Mouse (Mus musculus) cerebellum, adult 9-11 months (tissue): ENCODE measurements around the gene Cox14.
"Not testable (repeated sequence)": the region's sequence is repeated elsewhere in the genome, so short reads cannot be mapped to it uniquely, and the experiment has no call there.

ENCODE experiments used
- DNase-seq: peaks from one replicate; pipeline ENCODE4 v3.0.0; 2022

Cox14 gene

DNA sequence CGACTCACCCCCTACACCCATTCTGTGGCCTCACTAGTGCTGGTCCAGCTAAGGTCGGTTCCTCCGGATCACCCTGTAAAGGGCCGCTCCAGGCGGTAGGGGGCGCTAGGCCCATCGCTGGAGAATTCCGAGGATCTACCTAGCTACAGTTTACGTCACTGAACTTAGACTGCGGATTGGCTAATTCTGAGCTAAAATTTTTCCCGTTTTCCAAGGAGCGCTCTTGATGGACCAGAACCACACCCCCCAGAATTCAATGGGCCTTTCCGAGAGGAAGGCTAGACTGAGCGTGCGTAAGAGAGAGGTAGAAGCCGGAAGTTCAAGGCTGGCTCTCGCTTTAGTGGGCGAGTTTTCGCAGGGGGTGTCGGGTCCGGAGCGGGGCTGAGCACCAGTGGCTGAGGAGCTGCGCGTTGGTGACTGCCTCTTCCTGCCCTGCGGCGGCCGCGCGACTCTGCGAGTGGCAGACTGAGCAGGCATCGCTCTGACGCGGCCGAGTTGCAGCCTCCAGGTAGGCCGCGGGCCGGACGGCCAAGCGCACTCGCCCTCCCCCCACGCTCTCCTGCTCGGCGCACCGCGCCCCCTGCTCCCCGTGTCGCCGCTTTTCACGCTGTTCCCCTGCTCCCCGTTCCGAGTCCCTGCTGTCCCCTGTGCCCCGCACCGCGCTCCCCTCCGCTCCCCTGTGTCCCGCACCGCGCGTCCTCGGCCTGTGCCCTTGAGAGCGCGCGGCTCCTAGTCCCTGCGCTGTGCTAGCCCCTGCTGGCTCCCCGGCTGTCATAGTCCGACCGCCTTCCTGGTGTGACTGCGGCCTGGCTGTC is at the start of gene Cox14:
Gene Cox14 (plus strand): TSS at position 278 of the 815 bp plus-strand sequence.
- peak; percentile 99 for DNase-seq

- DNase-seq, result peak; percentile 55
Observed at GRCm38 (mm10) chr15:99677089-99677488, 48.3 kb upstream of the Cox14 start.

DNA sequence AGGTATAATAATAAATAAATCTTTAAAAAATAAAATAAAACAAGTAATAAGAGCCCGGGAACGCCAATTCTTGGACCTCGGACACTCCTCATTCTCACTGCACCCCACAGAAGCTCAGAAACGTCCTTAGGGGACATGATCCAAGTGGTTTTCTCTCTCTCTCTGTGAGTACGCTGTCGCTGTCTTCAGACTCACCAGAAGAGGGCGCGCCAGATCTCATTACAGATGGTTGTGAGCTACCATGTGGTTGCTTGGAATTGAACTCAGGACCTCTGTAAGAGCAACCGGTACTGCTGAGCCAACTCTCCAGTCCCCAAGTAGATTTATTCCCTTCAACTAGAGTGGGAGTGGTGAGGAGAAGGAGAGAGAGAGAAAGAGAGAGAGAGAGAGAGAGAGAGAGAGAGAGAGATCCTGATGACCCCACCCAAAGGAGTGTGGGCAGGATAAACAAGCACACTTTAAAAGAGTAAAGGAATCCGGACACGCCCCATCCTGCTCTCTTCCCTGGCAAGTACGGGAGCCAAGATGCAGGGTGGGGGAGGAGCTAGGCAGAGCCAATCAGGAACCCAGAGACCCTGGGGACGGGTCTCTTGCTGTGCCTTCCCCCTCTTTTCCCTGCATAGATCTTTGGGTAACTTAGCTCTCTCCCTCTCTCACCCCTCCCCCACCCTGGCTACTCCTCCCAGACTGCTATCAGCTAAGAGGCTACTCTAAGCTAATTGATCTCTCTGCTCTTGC is 47.2 kb upstream of the Cox14 start:
- DNase-seq, result peak; percentile 50

- no peak for DNase-seq
Observed at GRCm38 (mm10) chr15:99679008-99679407, 46.4 kb upstream of the Cox14 start.

DNA sequence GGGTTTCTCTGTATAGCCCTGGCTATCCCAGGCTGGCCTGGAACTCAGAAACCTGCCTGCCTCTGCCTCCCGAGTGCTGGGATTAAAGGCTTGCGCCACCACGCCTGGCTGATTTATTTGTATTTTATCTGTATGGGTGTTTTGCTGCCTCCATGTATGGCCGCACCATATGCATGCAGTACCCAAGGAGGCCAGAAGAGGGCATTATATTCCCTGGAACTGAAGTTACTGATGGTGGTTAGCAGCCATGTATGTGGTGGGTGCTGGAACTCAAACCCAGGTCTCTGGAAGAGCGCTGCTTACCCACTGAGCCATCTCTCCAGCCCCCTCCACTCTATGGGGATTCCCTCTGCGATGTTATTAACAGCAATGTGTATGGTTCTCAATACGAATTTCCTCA is 42.5 kb upstream of the Cox14 start:
- no peak for DNase-seq

- no peak for DNase-seq
Observed at GRCm38 (mm10) chr15:99684156-99684555, 41.3 kb upstream of the Cox14 start.

GRCm38 (mm10) chr15:99688712-99689111 is 36.7 kb upstream of the Cox14 start:
- DNase-seq, result peak; percentile 82

GRCm38 (mm10) chr15:99690924-99691323 is 34.5 kb upstream of the Cox14 start:
- no peak for DNase-seq

DNA sequence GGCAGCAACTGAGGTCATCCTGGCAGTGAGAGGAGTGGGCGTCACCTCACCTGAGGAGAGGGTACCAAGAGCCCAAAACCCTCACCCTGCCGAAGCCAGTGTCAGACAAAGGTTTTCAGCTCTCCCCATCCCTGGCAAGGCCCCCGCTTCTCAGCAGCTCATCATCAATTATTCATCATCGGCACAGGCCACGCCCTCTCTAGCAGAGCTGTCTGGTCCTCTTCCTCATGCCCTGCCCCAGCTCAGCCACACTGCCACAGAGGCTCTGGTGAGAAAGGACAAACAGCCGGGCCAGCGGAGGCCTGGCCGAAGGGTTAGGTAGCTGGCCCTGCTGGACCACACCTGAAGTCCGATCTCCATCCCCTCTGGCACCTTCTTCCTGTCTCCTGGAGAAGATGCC is 33.4 kb upstream of the Cox14 start:
- DNase-seq, result no peak

DNA sequence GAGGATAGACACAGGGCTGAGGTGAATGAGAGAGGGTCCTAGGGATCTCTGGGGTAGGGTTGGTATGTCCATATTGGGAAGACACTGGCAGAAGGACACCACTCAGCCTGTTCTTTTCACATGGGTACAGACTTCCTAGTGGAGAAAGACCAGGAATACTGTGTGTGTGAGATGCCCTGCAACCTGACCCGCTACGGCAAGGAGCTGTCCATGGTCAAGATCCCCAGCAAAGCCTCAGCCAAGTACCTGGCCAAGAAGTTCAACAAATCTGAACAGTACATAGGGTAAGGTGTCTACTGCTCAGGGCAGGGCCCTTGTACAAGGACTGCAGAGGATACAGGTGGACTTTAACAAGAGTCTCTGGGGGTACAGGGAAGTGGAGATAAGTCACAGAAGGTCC is 28.1 kb upstream of the Cox14 start:
- DNase-seq, result no peak

- peak; percentile 61 for DNase-seq
Observed at GRCm38 (mm10) chr15:99698533-99699085, 26.8 kb upstream of the Cox14 start.

- DNase-seq, result peak; percentile 41
Observed at GRCm38 (mm10) chr15:99699715-99700114, 25.7 kb upstream of the Cox14 start.

- peak; percentile 66 for DNase-seq
Observed at GRCm38 (mm10) chr15:99700219-99701106, 25.0 kb upstream of the Cox14 start.

DNA sequence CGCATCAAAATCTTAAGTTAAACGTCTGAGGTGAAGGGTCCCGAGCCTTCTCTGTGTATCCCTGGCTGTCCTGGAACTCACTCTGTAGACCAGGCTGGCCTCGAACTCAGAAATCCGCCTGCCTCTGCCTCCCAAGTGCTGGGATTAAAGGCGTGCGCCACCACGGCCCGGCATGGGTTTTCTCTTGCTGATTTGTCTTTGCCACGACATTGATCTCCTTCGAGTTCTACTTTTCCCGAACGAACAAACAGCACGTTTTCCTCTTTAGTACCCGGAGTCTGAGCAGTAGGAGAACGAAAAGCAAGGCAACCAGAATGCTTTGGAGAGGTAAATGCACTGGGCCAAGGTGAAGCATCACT is 23.8 kb upstream of the Cox14 start:
- not testable (repeated sequence) for DNase-seq

- DNase-seq, result peak; percentile 95
Observed at GRCm38 (mm10) chr15:99701999-99702900, 23.2 kb upstream of the Cox14 start, which contains the start of gene Smarcd1. Smarcd1 (plus strand) TSS chr15:99702129.

DNA sequence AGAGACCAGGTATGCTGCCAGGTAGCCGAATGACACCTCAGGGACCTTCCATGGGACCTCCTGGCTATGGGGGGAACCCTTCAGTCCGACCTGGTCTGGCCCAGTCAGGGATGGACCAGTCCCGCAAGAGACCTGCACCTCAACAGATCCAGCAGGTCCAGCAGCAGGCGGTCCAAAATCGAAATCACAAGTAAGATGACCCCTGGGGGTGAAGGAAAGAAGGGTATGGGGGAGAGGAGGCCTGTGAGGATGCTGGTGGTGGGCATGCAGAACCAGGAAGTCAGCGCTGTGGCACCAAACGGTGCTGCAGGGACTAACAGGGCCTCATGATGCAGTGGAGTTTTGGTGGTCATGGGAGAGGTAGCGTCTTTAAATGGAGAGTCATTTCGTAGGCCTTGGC is 22.3 kb upstream of the Cox14 start:
- peak; percentile 63 for DNase-seq

- no peak for DNase-seq
Observed at GRCm38 (mm10) chr15:99703676-99704040, 21.8 kb upstream of the Cox14 start.

DNA sequence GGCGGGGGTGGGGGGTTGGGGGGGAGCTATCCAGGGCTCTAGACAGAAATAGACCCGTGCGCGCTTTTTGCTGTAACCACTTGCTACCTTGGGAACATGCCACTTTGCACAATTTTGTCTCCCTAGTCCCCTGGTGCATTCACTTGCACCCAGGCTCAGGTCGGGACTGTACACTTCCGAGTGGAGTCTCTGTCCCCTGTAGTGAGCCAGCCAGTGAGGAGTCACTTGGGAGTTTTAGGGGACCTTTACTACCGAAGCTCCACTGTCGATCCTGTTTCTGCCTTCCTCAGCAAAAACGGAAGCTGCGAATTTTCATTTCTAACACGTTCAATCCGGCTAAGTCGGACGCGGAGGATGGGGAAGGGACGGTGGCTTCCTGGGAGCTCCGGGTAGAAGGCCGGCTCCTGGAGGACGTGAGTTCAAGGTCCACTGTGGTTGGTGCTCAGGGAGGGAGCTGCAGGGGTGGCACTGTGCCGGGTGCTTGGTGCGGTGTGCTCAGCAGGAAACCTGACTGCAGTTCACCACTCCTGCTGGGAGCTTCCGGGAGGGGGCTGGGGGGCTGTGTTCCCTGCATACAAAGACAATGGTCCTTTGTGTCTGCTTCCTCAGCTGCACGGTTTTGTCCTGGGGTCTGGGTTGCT is 21.3 kb upstream of the Cox14 start:
- peak; percentile 49 for DNase-seq

DNA sequence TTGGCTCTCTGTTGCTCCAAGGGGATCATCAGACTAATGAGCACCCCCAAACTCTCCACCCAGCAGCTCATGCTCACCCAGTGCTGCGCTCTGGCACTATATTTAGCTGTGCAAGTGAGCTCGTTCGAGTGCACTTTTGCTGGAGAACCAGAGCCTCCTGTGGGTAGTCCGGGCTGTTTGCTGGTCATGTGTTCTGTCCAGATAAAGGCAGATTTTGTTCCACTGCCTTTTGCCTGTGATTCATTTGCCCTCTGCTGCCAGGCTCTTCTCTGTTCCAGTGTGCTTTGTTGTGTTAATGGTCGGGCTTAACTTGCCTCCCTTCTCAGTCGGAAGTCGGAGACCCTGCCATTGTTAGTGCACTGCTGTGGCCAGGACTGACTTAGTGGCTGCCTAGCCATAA is 20.5 kb upstream of the Cox14 start:
- no peak for DNase-seq

DNA sequence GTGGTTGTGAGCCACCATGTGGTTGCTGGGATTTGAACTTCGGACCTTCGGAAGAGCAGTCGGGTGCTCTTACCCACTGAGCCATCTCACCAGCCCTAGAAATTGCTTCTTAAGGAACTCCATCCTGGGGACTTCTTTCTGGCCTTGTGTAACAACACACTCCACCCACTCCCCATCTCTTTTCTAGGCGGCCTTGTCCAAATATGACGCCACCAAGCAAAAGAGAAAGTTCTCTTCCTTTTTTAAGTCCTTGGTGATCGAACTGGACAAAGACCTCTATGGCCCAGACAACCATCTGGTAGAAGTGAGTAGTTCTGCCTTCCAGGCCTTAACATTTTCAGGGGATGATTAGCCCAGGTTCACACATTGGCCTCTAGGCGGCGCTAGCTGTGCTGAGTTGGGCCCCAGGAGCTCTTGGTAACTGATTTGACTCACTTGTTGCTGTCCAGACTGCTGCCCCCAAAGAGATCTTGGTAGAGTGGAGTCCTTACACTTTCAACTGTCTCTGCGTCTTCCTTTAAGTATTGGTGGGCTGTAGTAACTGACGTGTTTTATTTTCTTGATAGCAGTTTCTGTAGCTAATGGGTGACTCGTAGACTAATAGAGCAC is 19.9 kb upstream of the Cox14 start, which contains the start of gene Gm17349:
Gene Gm17349 (minus strand): TSS at position 51 of the 609 bp plus-strand sequence.
- peak; percentile 76 for DNase-seq

DNA sequence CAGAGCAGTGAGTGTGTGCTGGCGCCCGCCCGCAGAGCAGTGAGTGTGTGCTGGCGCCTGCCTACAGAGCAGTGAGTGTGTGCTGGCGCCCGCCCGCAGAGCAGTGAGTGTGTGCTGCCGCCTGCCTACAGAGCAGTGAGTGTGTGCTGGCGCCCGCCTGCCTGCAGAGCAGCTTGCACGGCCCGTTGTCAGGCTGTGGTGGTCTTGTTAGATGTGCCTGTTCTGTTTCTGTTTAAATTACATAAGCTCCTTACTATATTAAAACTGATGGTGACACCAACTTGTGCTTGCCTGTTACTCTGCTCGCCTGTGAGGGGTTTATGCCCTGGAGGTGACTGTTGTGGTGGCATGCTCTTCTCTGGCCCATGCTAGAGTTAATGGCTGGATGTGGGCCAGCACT is 17.2 kb upstream of the Cox14 start:
- DNase-seq, result no peak
